Mouse (Mus musculus) heart, postnatal 0 days (tissue): Measurements from ENCODE around the gene Arhgef25.

ENCODE experiments used
- CTCF ChIP-seq: IDR thresholded peaks from 2 replicates; pipeline ENCODE4 v1.5.1; 2016; ENCODE audit warnings: antibody characterized with exemption, control low read depth, low read depth
- EP300 ChIP-seq: IDR thresholded peaks from 2 replicates; pipeline ENCODE4 v1.6.1; 2016; ENCODE audit warnings: antibody characterized with exemption, low read depth

- no peak for TF ChIP-seq CTCF
- TF ChIP-seq EP300, result no peak
Measured at GRCm38 (mm10) chr10:127150471-127150872, 39.4 kb downstream of the Arhgef25 start.
